Mouse (Mus musculus) heart, embryonic 14.5 days (tissue): ENCODE measurements around the gene Gm47289. TPM values are rescaled to one million over a fixed set of nuclear protein-coding genes. Genes with fewer than 3 reads are reported as not detected.

ENCODE experiments used
- ATAC-seq: fragments of 200-750 bp; cut with Nextera tagmentation; 2 replicates; pipeline ENCODE4 v1.8.0; 2017; ENCODE audit warnings: low read depth, moderate TSS enrichment; ENCODE audit not compliant: insufficient number of reproducible peaks, insufficient read depth, low FRiP score
- H3K27ac ChIP-seq, 2 experiments: fragments of 200-500 bp in 1 of 2; fragments of 300-500 bp in 1 of 2; sonication (generic) in 1 of 2; replicated peaks in 1 of 2; 2 replicates each; pipeline ENCODE4 v1.5.1; 2012 to 2014; ENCODE audit warnings: low read depth in 2 of 2, low read length in 2 of 2, control low read depth in 1 of 2, mild to moderate bottlenecking in 1 of 2, mixed read lengths in 1 of 2; ENCODE audit not compliant: control insufficient read depth in 1 of 2, insufficient read depth in 1 of 2
- H3K27me3 ChIP-seq: fragments of 300-500 bp; sonication (generic); 2 replicates; pipeline ENCODE4 v1.6.1; 2014; ENCODE audit warnings: mild to moderate bottlenecking, low read length, control low read depth; ENCODE audit not compliant: control insufficient read depth, insufficient read depth
- H3K36me3 ChIP-seq: fragments of 300-500 bp; sonication (generic); 2 replicates; pipeline ENCODE4 v1.6.1; 2014; ENCODE audit warnings: mild to moderate bottlenecking, control low read depth, low read length, mixed read lengths; ENCODE audit not compliant: control insufficient read depth, insufficient read depth
- H3K4me1 ChIP-seq, 2 experiments: fragments of 200-500 bp in 1 of 2; fragments of 300-500 bp in 1 of 2; sonication (generic) in 1 of 2; 2 replicates each; pipeline ENCODE4 v1.6.1; 2012 to 2014; ENCODE audit warnings: low read length in 2 of 2, control low read depth in 1 of 2, mixed read lengths in 1 of 2; ENCODE audit not compliant: control insufficient read depth in 2 of 2, insufficient read depth in 2 of 2
- H3K4me2 ChIP-seq: fragments of 300-500 bp; sonication (generic); 2 replicates; pipeline ENCODE4 v1.6.1; 2014; ENCODE audit warnings: mild to moderate bottlenecking, low read length
- H3K4me3 ChIP-seq, 2 experiments: fragments of 200-500 bp in 1 of 2; fragments of 300-500 bp in 1 of 2; sonication (generic) in 1 of 2; 2 replicates each; pipeline ENCODE4 v1.5.1; 2012 to 2014; ENCODE audit warnings: low read length in 2 of 2, mild to moderate bottlenecking in 2 of 2, control low read depth in 1 of 2, low read depth in 1 of 2, moderate library complexity in 1 of 2; ENCODE audit not compliant: control insufficient read depth in 1 of 2, insufficient read depth in 1 of 2
- H3K9ac ChIP-seq: fragments of 300-500 bp; sonication (generic); 2 replicates; pipeline ENCODE4 v1.6.1; 2014; ENCODE audit warnings: mild to moderate bottlenecking, low read length
- H3K9me3 ChIP-seq: fragments of 300-500 bp; sonication (generic); 2 replicates; pipeline ENCODE4 v1.6.1; 2016; ENCODE audit warnings: low read length, control low read depth; ENCODE audit not compliant: control insufficient read depth
- WGBS: fragments of 180-500 bp; shearing (Covaris S2); extraction: QIAGEN DNeasy Blood & Tissue Kit; methylation state at CpG from one replicate; pipeline ENCODE4 v1.1.7; 2014; 5-methylcytosine and 5-hydroxymethylcytosine counted together
- polyA plus RNA-seq: library from polyadenylated mRNA; unstranded; fragments of >200 nt; fragmentation: Nextera tagmentation; extraction: Ambion mirVana; gene quantifications from 2 replicates; pipeline ENCODE4 v1.2.1, GENCODE M21; 2014

Gm47289 gene
- polyA plus RNA-seq, 1 experiment from 2014 or later = not detected

DNA sequence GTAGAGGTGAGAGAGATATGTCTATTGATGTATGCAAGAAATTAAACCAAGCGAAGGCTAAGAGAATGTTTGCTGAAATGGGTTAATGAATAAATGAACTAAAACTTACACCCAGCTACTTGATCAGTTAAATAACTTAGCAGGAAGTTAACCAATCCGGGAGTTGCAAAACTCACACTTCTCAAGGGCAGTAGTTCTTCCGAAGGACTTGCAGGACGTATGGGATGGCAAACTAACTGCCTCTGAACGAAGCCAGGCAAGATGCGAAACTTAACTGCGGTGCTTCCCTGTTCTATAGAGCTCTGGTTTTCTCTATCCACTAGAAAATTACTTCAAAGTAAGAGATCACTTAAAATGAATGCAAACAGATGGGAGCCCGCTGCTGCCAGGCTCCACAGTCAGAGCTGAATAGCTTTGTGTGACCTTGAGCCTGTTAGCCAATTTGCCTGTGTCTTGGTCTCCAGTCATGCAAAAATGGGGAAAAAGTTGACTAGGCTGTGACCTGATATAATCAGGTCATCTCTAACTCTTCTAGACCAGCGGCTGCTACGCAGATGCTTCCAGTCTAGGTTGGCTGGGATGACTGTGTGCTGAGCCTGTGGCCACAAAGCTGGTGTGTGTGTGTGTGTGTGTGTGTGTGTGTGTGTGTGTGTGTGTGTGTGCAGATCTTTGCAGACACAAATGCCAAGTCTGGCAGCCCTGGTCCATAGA, 40.3 kb downstream of the Gm47289 start:
- Histone ChIP-seq H3K9ac (no peak overlapping the region), H3K4me1 (no peaks in the 10 kb centered on the region), H3K27me3 (no peaks in the 10 kb centered on the region), H3K36me3 (no peaks in the 10 kb centered on the region), H3K4me3 (no peak overlapping the region), H3K27ac (no peak overlapping the region), H3K4me2 (no peak overlapping the region), H3K9me3 (peaks cover 6% of the 10 kb centered on the region; the same call in 1 of the 2 replicates)
- WGBS = 86% methylated on average over 10 of the region's 10 CpGs
- ATAC-seq = no peak

GRCm38 (mm10) chr9:119201653-119202052, 42.7 kb downstream of the Gm47289 start:
- H3K27me3 ChIP-seq = no peaks in the 10 kb centered on the region
- H3K4me3 ChIP-seq = no peak overlapping the region
- H3K4me2 ChIP-seq = no peak overlapping the region
- no peak for ATAC-seq
- 78% methylated on average over 5 of the region's 5 CpGs for WGBS
- peaks cover 6% of the 10 kb centered on the region; the same call in 1 of the 2 replicates for H3K9me3 ChIP-seq
- no peak overlapping the region for H3K9ac ChIP-seq
- no peaks in the 10 kb centered on the region for H3K36me3 ChIP-seq
- no peaks in the 10 kb centered on the region for H3K4me1 ChIP-seq
- no peak overlapping the region for H3K27ac ChIP-seq

- Histone ChIP-seq H3K27me3 (no peaks in the 10 kb centered on the region), H3K4me3 (no peak overlapping the region), H3K4me2 (no peak overlapping the region), H3K36me3 (no peaks in the 10 kb centered on the region), H3K9ac (no peak overlapping the region), H3K4me1 (no peaks in the 10 kb centered on the region), H3K9me3 (peaks cover 6% of the 10 kb centered on the region; the same call in 1 of the 2 replicates), H3K27ac (no peak overlapping the region)
- 91% methylated on average over 9 of the region's 9 CpGs for WGBS
- ATAC-seq = no peak
Measured at GRCm38 (mm10) chr9:119203617-119204016, 44.7 kb downstream of the Gm47289 start.

GRCm38 (mm10) chr9:119205756-119206155, 46.8 kb downstream of the Gm47289 start:
- Histone ChIP-seq H3K27ac (no peak overlapping the region), H3K36me3 (no peaks in the 10 kb centered on the region), H3K4me3 (no peak overlapping the region), H3K4me1 (no peaks in the 10 kb centered on the region), H3K9me3 (peaks cover 6% of the 10 kb centered on the region; the same call in 1 of the 2 replicates), H3K4me2 (no peak overlapping the region), H3K27me3 (no peaks in the 10 kb centered on the region), H3K9ac (no peak overlapping the region)
- WGBS = 92% methylated on average over 5 of the region's 5 CpGs
- ATAC-seq = no peak

- no peak for ATAC-seq
- Histone ChIP-seq H3K4me2 (no peak overlapping the region), H3K4me3 (no peak overlapping the region), H3K4me1 (no peaks in the 10 kb centered on the region), H3K36me3 (no peaks in the 10 kb centered on the region), H3K27me3 (no peaks in the 10 kb centered on the region), H3K27ac (no peak overlapping the region), H3K9me3 (peaks cover 6% of the 10 kb centered on the region; the same call in 1 of the 2 replicates), H3K9ac (no peak overlapping the region)
- 85% methylated on average over 2 of the region's 2 CpGs for WGBS
Measured at GRCm38 (mm10) chr9:119206666-119207065, 47.7 kb downstream of the Gm47289 start.

DNA sequence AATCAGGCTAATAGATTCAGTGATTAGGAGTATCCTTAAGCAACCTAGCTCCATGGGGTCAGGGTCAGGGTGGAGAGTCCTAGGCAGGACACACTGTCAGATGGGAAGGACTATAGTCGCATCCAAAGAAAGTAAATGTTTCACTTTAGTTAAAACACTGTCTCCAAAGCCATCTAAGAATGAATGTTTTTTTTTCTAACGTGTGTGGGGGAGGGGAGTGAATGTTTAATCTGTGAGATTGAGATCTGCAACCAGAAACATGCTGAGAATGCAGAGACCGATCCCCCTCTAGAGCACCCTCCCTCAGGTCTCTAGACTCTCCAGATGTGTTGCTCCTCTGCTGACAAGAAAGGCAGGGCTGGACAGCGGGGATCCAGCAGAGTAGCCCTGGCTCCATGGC, 48.2 kb downstream of the Gm47289 start:
- H3K27ac ChIP-seq = no peak overlapping the region
- no peak overlapping the region for H3K4me2 ChIP-seq
- H3K9ac ChIP-seq = no peak overlapping the region
- no peaks in the 10 kb centered on the region for H3K27me3 ChIP-seq
- no peaks in the 10 kb centered on the region for H3K36me3 ChIP-seq
- no peak overlapping the region for H3K4me3 ChIP-seq
- 64% methylated on average over 4 of the region's 4 CpGs for WGBS
- no peaks in the 10 kb centered on the region for H3K4me1 ChIP-seq
- ATAC-seq = no peak
- peaks cover 6% of the 10 kb centered on the region; the same call in 1 of the 2 replicates for H3K9me3 ChIP-seq

- H3K9me3 ChIP-seq = peaks cover 1% of the 10 kb centered on the region; the same call in 1 of the 2 replicates
- H3K27ac ChIP-seq = no peak within 1 kb of the TSS
- no peaks in the 10 kb centered on the region for H3K4me1 ChIP-seq
- H3K27me3 ChIP-seq = no peaks in the 10 kb centered on the region
- H3K4me3 ChIP-seq = no peak within 1 kb of the TSS
- no peak within 1 kb of the TSS for H3K9ac ChIP-seq
- no peak within 1 kb of the TSS for H3K4me2 ChIP-seq
- WGBS = 89% methylated on average over 1 of the region's 4 CpGs
- H3K36me3 ChIP-seq = no peaks in the 10 kb centered on the region
- ATAC-seq = no peak
Measured at GRCm38 (mm10) chr9:119208998-119209397, 50.0 kb downstream of the Gm47289 start, which contains the start of gene Slc22a13. TSS of gene Slc22a13 (minus strand) at chr9:119209098.
